Mouse (Mus musculus): ENCODE data around the gene Extl2. TPM values are rescaled to one million over a fixed set of nuclear protein-coding genes. Genes with fewer than 3 reads are reported as not detected.

Extl2 gene
- polyA plus RNA-seq, 1 experiment from 2014 or later = 19.9 TPM

- no peaks in the 10 kb centered on the region for H3K36me3 ChIP-seq
- H3K9ac ChIP-seq = no peak overlapping the region
- no peak for ATAC-seq (replicated peaks; ENCODE audit: low FRiP score)
- no peak overlapping the region for H3K27ac ChIP-seq
- WGBS = 74% methylated on average over 5 of the region's 5 CpGs
- no peak overlapping the region for H3K4me2 ChIP-seq
- no peaks in the 10 kb centered on the region for H3K4me1 ChIP-seq
- H3K9me3 ChIP-seq (replicated peaks) = no peaks in the 10 kb centered on the region
- no peaks in the 10 kb centered on the region for H3K27me3 ChIP-seq
- no peak overlapping the region for H3K4me3 ChIP-seq (replicated peaks)
Measured at GRCm38 (mm10) chr3:116047034-116047433, 39.8 kb downstream of the Extl2 start.

GRCm38 (mm10) chr3:116057078-116057477 lies 49.8 kb downstream of the Extl2 start:
- no peaks in the 10 kb centered on the region for H3K27me3 ChIP-seq
- H3K27ac ChIP-seq = no peak overlapping the region
- H3K9ac ChIP-seq = no peak overlapping the region
- H3K4me2 ChIP-seq = no peak overlapping the region
- 78% methylated on average over 6 of the region's 6 CpGs for WGBS
- ATAC-seq (replicated peaks; ENCODE audit: low FRiP score) = no peak
- H3K9me3 ChIP-seq (replicated peaks) = no peaks in the 10 kb centered on the region
- H3K4me1 ChIP-seq = no peaks in the 10 kb centered on the region
- no peaks in the 10 kb centered on the region for H3K36me3 ChIP-seq
- H3K4me3 ChIP-seq (replicated peaks) = no peak overlapping the region

GRCm38 (mm10) chr3:116060320-116060719 lies 53.1 kb downstream of the Extl2 start:
- Histone ChIP-seq H3K36me3 (no peaks in the 10 kb centered on the region), H3K4me3 (replicated peaks) (no peak overlapping the region), H3K27me3 (no peaks in the 10 kb centered on the region), H3K9ac (no peak overlapping the region), H3K4me1 (no peaks in the 10 kb centered on the region), H3K4me2 (no peak overlapping the region), H3K9me3 (replicated peaks) (no peaks in the 10 kb centered on the region), H3K27ac (no peak overlapping the region)
- WGBS = 75% methylated on average over 5 of the region's 5 CpGs
- no peak for ATAC-seq (replicated peaks; ENCODE audit: low FRiP score)

- H3K36me3 ChIP-seq = no peaks in the 10 kb centered on the region
- H3K27me3 ChIP-seq = no peaks in the 10 kb centered on the region
- WGBS = 90% methylated on average over 2 of the region's 2 CpGs
- H3K27ac ChIP-seq = no peak overlapping the region
- no peak overlapping the region for H3K9ac ChIP-seq
- H3K9me3 ChIP-seq (replicated peaks) = no peaks in the 10 kb centered on the region
- ATAC-seq (replicated peaks; ENCODE audit: low FRiP score) = no peak
- no peaks in the 10 kb centered on the region for H3K4me1 ChIP-seq
- no peak overlapping the region for H3K4me3 ChIP-seq (replicated peaks)
- no peak overlapping the region for H3K4me2 ChIP-seq
Measured at GRCm38 (mm10) chr3:116062141-116062540, 54.9 kb downstream of the Extl2 start.

- no peaks in the 10 kb centered on the region for H3K27me3 ChIP-seq
- H3K27ac ChIP-seq = no peak overlapping the region
- WGBS = 74% methylated on average over 2 of the region's 2 CpGs
- no peaks in the 10 kb centered on the region for H3K9me3 ChIP-seq (replicated peaks)
- no peak overlapping the region for H3K4me2 ChIP-seq
- no peak for ATAC-seq (replicated peaks; ENCODE audit: low FRiP score)
- H3K4me3 ChIP-seq (replicated peaks) = no peak overlapping the region
- H3K9ac ChIP-seq = no peak overlapping the region
- no peaks in the 10 kb centered on the region for H3K36me3 ChIP-seq
- peaks cover 4% of the 10 kb centered on the region; the same call in 1 of the 2 replicates for H3K4me1 ChIP-seq
Measured at GRCm38 (mm10) chr3:116072584-116072983, 65.3 kb downstream of the Extl2 start.

- Histone ChIP-seq H3K9ac (no peak overlapping the region), H3K4me2 (no peak overlapping the region), H3K4me1 (peaks cover 8% of the 10 kb centered on the region), H3K9me3 (replicated peaks) (no peaks in the 10 kb centered on the region), H3K27me3 (no peaks in the 10 kb centered on the region), H3K36me3 (no peaks in the 10 kb centered on the region), H3K4me3 (replicated peaks) (no peak overlapping the region), H3K27ac (no peak overlapping the region)
- ATAC-seq (replicated peaks; ENCODE audit: low FRiP score) = no peak
- WGBS = 32% methylated on average over 2 of the region's 2 CpGs
Measured at GRCm38 (mm10) chr3:116076739-116077138, 69.5 kb downstream of the Extl2 start.

- 72% methylated on average over 4 of the region's 4 CpGs for WGBS
- H3K27ac ChIP-seq = no peak overlapping the region
- H3K4me2 ChIP-seq = no peak overlapping the region
- no peaks in the 10 kb centered on the region for H3K27me3 ChIP-seq
- H3K9me3 ChIP-seq (replicated peaks) = no peaks in the 10 kb centered on the region
- H3K36me3 ChIP-seq = no peaks in the 10 kb centered on the region
- peaks cover 8% of the 10 kb centered on the region for H3K4me1 ChIP-seq
- H3K9ac ChIP-seq = no peak overlapping the region
- no peak for ATAC-seq (replicated peaks; ENCODE audit: low FRiP score)
- H3K4me3 ChIP-seq (replicated peaks) = no peak overlapping the region
Measured at GRCm38 (mm10) chr3:116078490-116078889, 71.2 kb downstream of the Extl2 start.

Small RNA genes within 50 kb of the gene (microRNA-seq; reads per million reads assigned to microRNA genes)
- not detected for gene Mir669n

Other genes with a start within 250 kb of the Extl2 start
- gene Dph5, start 119.6 kb upstream of the Extl2 start, polyA plus RNA-seq (2015; fragmentation: Nextera tagmentation; extraction: Ambion mirVana) = 27.4 and 28.4 TPM in 2 replicates
- 27.5 and 31.5 TPM in 2 replicates for gene Slc30a7, start 56 bp upstream of the Extl2 start, polyA plus RNA-seq (2015; fragmentation: Nextera tagmentation; extraction: Ambion mirVana)
- 41.7 and 42.2 TPM in 2 replicates for gene Vcam1, start 122.2 kb downstream of the Extl2 start, polyA plus RNA-seq (2015; fragmentation: Nextera tagmentation; extraction: Ambion mirVana)
- gene Gpr88, start 246.0 kb downstream of the Extl2 start, polyA plus RNA-seq (2015; fragmentation: Nextera tagmentation; extraction: Ambion mirVana) = 0.82 and 1.0 TPM in 2 replicates

Measured in kidney, embryonic 15.5 days (tissue).